Mouse (Mus musculus) megakaryocyte, embryonic 14.5 days (primary cell): ENCODE results near the gene Lyl1. TPM values are rescaled to one million over a fixed set of nuclear protein-coding genes. Genes with fewer than 3 reads are reported as not detected.
A peak's percentile ranks its signal among the peaks of the same experiment; 100 is the strongest.

Experiments used
- H3K27me3 ChIP-seq: replicated peaks from 2 replicates; pipeline ENCODE3; 2012; ENCODE audit warnings: inconsistent platforms
- H3K36me3 ChIP-seq: replicated peaks from 2 replicates; pipeline ENCODE3; 2012; ENCODE audit warnings: low read length, inconsistent platforms, mixed read lengths
- H3K4me1 ChIP-seq: 2 replicates; pipeline ENCODE4 v1.6.1; 2012; ENCODE audit warnings: inconsistent platforms
- H3K4me3 ChIP-seq: replicated peaks from 2 replicates; pipeline ENCODE3; 2012; ENCODE audit warnings: moderate library complexity, mild to moderate bottlenecking, inconsistent platforms
- H3K9me3 ChIP-seq: 2 replicates; pipeline ENCODE4 v1.6.1; 2012; ENCODE audit warnings: inconsistent platforms
- FLI1 ChIP-seq: IDR thresholded peaks from 2 replicates; pipeline ENCODE4 v1.6.1; 2012; ENCODE audit warnings: low read length, inconsistent platforms, mixed read lengths
- GATA1 ChIP-seq: IDR thresholded peaks from 3 replicates; pipeline ENCODE4 v1.6.1; 2012; ENCODE audit warnings: mixed read lengths, low read length, inconsistent platforms, borderline replicate concordance
- polyA plus RNA-seq: library from polyadenylated mRNA; stranded (reverse); fragments of >175 nt; gene quantifications from 2 replicates; pipeline ENCODE4 v1.2.3, GENCODE M21; 2012; ENCODE audit warnings: low replicate concordance; ENCODE audit not compliant: insufficient read depth

The Lyl1 gene
- polyA plus RNA-seq, 1 experiment, result 347 TPM

DNA sequence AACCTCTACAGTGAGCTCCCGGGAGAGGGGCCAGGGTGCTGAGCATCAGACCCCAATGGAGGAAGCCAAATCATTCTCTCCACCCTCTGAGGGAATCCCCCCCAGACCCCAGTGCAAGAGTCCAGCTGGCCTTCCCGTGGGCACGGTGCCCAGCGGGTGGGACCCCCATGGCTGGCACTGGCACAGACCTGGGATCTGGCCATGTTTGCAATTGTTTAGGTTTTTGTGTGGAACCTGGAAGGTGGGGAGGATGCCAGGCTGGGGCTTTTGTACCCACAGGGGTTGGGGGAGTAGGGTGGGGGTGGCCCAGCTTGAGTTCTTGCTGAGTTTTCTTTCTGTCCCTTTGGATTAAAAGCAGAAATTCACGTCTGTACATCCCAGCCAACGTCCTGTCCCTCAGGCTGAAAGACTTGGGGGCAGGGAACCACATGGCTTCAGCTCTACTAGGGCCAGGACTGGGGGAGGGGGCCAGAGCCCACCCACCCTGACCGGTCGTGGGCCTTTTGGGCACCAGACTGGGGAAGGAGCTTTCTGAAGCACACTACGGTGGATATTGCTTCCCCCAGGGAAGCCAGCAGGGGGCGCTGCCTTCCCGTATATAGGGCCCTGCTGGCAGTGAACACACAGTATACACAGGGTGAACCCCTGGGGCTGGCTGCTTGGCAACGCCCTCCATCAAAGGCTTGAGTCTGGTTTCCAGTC, 7.7 kb downstream of the Lyl1 start:
- H3K27me3 ChIP-seq, result no peaks in the 10 kb centered on the region
- peaks cover 79% of the 10 kb centered on the region for H3K4me1 ChIP-seq

GRCm38 (mm10) chr8:84709931-84710330, 8.7 kb downstream of the Lyl1 start:
- no peak overlapping the region for H3K4me3 ChIP-seq
- TF ChIP-seq FLI1, result no peak
- no peak for TF ChIP-seq GATA1
- H3K36me3 ChIP-seq, result peaks cover 32% of the 10 kb centered on the region
- H3K4me1 ChIP-seq, result peaks cover 79% of the 10 kb centered on the region
- no peaks in the 10 kb centered on the region for H3K9me3 ChIP-seq
- peaks cover 4% of the 10 kb centered on the region for H3K27me3 ChIP-seq

More for the DNA sequence above, 7.7 kb downstream of the Lyl1 start:
- no peaks in the 10 kb centered on the region for H3K9me3 ChIP-seq
- H3K4me3 ChIP-seq, result peak overlapping the region; percentile 59
- H3K36me3 ChIP-seq, result peaks cover 34% of the 10 kb centered on the region
- TF ChIP-seq FLI1 (no peak), GATA1 (no peak)

DNA sequence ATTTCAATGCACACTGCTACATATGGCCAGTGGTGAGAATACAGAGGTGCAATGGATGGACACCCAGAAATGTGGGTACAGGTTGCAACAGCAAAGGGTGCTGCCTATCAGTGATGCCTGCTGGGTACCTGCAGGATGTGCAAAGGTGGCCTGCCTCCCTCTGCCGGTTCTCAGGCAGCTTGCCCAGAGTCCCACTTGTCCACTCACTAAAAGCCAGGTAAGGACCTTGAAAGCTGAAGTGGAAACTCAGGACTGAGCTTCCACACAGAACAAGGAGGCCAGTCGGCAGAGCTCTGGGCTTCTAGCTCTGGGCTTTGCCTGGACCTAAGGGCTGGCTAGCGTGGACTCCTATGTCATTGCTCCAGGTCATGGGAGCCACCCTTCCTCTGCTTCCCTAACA, 10.1 kb downstream of the Lyl1 start:
- Histone ChIP-seq H3K36me3 (peaks cover 32% of the 10 kb centered on the region), H3K4me3 (peak overlapping the region; percentile 11), H3K4me1 (peaks cover 71% of the 10 kb centered on the region), H3K27me3 (peaks cover 4% of the 10 kb centered on the region), H3K9me3 (no peaks in the 10 kb centered on the region)
- no peak for TF ChIP-seq GATA1
- TF ChIP-seq FLI1, result no peak

GRCm38 (mm10) chr8:84711933-84712758, 10.9 kb downstream of the Lyl1 start:
- peaks cover 62% of the 10 kb centered on the region for H3K4me1 ChIP-seq

DNA sequence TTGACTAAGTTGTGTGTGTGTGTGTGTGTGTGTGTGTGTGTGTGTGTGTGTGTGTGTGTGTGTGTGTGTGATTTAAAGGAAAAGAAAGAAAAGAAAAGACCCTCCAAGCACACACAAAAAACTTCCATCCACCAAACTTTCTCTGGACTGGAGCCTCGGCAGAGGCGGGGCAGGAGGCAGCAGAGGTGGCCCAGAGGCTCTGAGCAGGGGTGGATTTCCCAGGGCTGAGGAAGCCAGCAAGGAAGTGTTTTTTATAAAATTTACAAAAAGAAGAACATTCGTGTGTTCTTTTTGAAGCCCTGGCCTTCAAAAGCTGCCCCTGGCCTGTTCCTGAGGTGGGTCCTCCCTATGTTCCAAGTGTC, 11.5 kb downstream of the Lyl1 start:
- peaks cover 9% of the 10 kb centered on the region for H3K27me3 ChIP-seq
- peaks cover 45% of the 10 kb centered on the region for H3K36me3 ChIP-seq
- H3K4me1 ChIP-seq, result peaks cover 56% of the 10 kb centered on the region
- no peaks in the 10 kb centered on the region for H3K9me3 ChIP-seq
- no peak for TF ChIP-seq GATA1
- no peak for TF ChIP-seq FLI1
- no peak overlapping the region for H3K4me3 ChIP-seq

More at GRCm38 (mm10) chr8:84711933-84712758, 10.9 kb downstream of the Lyl1 start:
- Histone ChIP-seq H3K4me3 (peak overlapping the region; percentile 71), H3K27me3 (peaks cover 7% of the 10 kb centered on the region), H3K36me3 (peaks cover 39% of the 10 kb centered on the region), H3K9me3 (no peaks in the 10 kb centered on the region)
- TF ChIP-seq GATA1, result no peak
- TF ChIP-seq FLI1, result no peak

GRCm38 (mm10) chr8:84713381-84713780, 12.1 kb downstream of the Lyl1 start:
- peak overlapping the region; percentile 1 for H3K4me3 ChIP-seq
- peaks cover 50% of the 10 kb centered on the region for H3K4me1 ChIP-seq

GRCm38 (mm10) chr8:84714161-84714560, 12.9 kb downstream of the Lyl1 start:
- no peak overlapping the region for H3K4me3 ChIP-seq
- TF ChIP-seq GATA1, result no peak
- TF ChIP-seq FLI1, result no peak
- no peaks in the 10 kb centered on the region for H3K9me3 ChIP-seq
- peaks cover 51% of the 10 kb centered on the region for H3K4me1 ChIP-seq
- H3K36me3 ChIP-seq, result peaks cover 57% of the 10 kb centered on the region
- peaks cover 11% of the 10 kb centered on the region for H3K27me3 ChIP-seq

More at GRCm38 (mm10) chr8:84713381-84713780, 12.1 kb downstream of the Lyl1 start:
- no peak for TF ChIP-seq FLI1
- TF ChIP-seq GATA1, result no peak
- Histone ChIP-seq H3K36me3 (peaks cover 49% of the 10 kb centered on the region), H3K27me3 (peaks cover 9% of the 10 kb centered on the region), H3K9me3 (no peaks in the 10 kb centered on the region)

GRCm38 (mm10) chr8:84715893-84716468, 14.7 kb downstream of the Lyl1 start:
- Histone ChIP-seq H3K36me3 (peaks cover 74% of the 10 kb centered on the region), H3K4me3 (no peak overlapping the region), H3K9me3 (no peaks in the 10 kb centered on the region), H3K27me3 (peaks cover 11% of the 10 kb centered on the region), H3K4me1 (peaks cover 58% of the 10 kb centered on the region)
- TF ChIP-seq FLI1 (no peak), GATA1 (no peak)

- no peak overlapping the region for H3K4me3 ChIP-seq
- H3K9me3 ChIP-seq, result no peaks in the 10 kb centered on the region
- H3K4me1 ChIP-seq, result peaks cover 57% of the 10 kb centered on the region
- H3K27me3 ChIP-seq, result peaks cover 11% of the 10 kb centered on the region
- H3K36me3 ChIP-seq, result peaks cover 78% of the 10 kb centered on the region
- TF ChIP-seq GATA1 (no peak), FLI1 (no peak)
These were observed 15.5 kb downstream of the Lyl1 start for GRCm38 (mm10) chr8:84716790-84717189.
